Mouse (Mus musculus): ENCODE results near the gene Rin3. TPM values are rescaled to one million over a fixed set of nuclear protein-coding genes. Genes with fewer than 3 reads are reported as not detected.

The Rin3 gene
- polyA plus RNA-seq, 1 experiment from 2014 or later: 2.8 TPM

DNA sequence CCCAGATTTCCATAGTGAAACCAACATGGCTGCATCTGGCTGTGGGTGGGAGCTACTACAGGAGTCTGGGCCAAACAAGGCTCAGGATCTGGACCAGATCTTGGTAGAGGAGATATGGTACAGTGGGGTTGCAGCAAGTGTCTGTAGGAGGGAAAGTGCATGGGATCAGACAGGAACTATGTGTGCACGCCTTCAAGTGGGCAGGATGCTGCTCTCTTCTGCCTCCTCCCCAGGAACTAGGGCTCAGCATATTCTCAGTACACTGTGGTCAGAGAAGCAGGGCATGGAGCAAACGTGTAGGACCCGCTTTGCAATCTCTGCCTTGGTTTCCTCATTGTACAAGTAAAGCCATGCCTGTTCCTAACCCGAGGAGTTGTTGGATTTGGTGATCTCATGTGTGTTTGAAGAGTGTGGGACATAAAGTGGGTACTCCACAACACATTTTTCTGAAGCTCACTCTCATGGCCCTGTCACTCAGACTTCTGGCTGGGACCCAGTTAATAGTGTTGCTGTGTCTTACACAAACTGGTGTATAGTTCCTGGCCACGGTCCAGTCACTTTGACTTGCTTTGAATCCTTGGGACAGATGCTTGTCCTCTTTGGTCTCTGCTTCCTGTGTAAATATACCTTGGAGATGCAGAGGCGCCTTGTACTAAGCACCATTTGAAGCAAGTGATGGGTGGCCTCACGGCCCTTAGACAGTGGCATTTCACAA lies 9.8 kb downstream of the Rin3 start:
- Histone ChIP-seq H3K27ac (no peak overlapping the region), H3K9me3 (no peaks in the 10 kb centered on the region), H3K9ac (no peak overlapping the region), H3K4me1 (no peaks in the 10 kb centered on the region), H3K36me3 (replicated peaks) (no peaks in the 10 kb centered on the region), H3K4me2 (no peak overlapping the region), H3K4me3 (no peak overlapping the region), H3K27me3 (replicated peaks) (no peaks in the 10 kb centered on the region)
- 84% methylated on average over 7 of the region's 7 CpGs for WGBS
- ATAC-seq (replicated peaks): no peak

DNA sequence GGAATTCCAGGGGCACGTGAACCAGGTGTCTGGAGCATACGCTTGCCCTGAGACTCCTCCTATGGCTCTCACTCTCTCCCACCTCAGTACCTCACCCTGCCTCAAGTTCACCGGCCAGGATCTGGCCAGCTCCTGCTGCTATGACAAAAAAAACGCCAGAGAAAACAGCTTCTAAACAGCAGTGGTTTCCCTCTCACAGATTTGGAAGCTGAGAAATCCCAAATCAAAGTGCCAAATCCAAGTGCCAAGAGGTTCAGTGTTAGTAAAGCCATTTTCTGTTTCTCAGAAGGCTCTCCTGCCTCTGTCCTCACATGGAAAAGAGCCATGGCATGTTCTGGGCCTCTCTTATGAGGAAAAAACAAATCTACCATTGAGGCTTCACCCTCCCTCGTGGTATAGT lies 11.8 kb downstream of the Rin3 start:
- Histone ChIP-seq H3K27ac (no peak overlapping the region), H3K4me3 (no peak overlapping the region), H3K36me3 (replicated peaks) (no peaks in the 10 kb centered on the region), H3K9ac (no peak overlapping the region), H3K9me3 (no peaks in the 10 kb centered on the region), H3K4me1 (no peaks in the 10 kb centered on the region), H3K4me2 (no peak overlapping the region), H3K27me3 (replicated peaks) (no peaks in the 10 kb centered on the region)
- WGBS: 79% methylated on average over 5 of the region's 5 CpGs
- ATAC-seq (replicated peaks): no peak

DNA sequence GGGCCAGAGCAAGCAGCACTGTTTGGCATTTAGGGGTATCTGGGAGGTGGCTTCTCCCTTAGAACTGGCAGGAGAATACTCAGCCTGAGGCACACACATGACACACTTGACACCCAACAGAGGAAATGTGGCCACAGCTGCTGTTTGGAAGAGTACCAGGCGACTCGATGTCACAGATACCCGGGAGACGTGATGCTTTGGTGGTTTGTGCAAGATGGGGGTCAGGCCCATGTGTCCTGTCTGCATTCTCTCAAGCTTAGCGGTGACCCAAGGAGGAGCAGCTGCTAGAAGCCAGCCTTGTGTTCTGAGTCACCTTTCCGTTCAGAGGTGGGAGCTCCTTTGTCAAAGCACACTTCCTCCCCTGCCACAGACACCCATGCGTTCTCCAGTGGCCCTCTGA lies 12.4 kb downstream of the Rin3 start:
- Histone ChIP-seq H3K27me3 (replicated peaks) (no peaks in the 10 kb centered on the region), H3K27ac (no peak overlapping the region), H3K36me3 (replicated peaks) (no peaks in the 10 kb centered on the region), H3K4me3 (no peak overlapping the region), H3K4me1 (no peaks in the 10 kb centered on the region), H3K9me3 (no peaks in the 10 kb centered on the region), H3K4me2 (no peak overlapping the region), H3K9ac (no peak overlapping the region)
- ATAC-seq (replicated peaks): no peak
- WGBS: 73% methylated on average over 7 of the region's 7 CpGs

DNA sequence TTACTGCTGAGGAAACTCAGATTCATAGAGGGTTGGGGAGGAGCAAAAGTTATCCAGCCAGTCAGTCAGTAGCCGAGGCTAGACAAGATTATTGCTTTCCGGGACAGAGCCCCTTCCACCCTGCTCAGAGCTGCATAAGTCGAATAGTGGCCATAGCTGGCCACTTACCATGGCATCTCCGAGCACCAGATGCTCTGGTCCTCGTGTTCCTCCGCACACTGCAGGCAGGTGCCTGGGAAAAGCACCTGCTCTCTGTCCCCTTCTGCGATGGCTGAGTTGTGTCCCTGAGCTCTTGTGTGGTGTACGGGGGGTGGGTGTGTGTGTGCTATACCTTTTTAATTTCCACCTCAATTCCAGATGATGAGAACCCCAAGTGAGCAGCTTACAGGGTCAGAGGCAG lies 12.8 kb downstream of the Rin3 start:
- Histone ChIP-seq H3K4me2 (no peak overlapping the region), H3K9ac (no peak overlapping the region), H3K27ac (no peak overlapping the region), H3K9me3 (no peaks in the 10 kb centered on the region), H3K4me1 (no peaks in the 10 kb centered on the region), H3K4me3 (no peak overlapping the region), H3K27me3 (replicated peaks) (no peaks in the 10 kb centered on the region), H3K36me3 (replicated peaks) (no peaks in the 10 kb centered on the region)
- 84% methylated on average over 8 of the region's 8 CpGs for WGBS
- no peak for ATAC-seq (replicated peaks)

DNA sequence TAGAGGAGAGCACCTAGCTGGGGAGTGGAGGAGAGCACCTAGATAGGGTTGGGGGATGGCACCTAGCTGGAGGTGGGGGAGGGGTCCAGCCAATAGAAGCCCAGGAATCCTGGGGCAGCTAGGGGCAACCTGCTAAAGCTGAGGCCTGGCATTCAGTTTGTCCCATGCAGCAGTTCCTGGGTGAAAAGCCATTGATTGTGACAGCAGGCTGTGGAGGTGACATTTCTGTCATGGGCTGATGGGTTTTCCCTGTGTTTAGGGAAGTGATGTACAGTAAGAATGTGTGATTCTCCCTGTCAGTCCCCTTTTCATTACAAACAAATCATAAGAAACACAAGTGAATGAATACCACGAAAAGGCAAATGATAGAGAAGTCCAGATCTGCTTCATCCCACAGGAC lies 13.5 kb downstream of the Rin3 start:
- no peak overlapping the region for H3K9ac ChIP-seq
- 85% methylated on average over 1 of the region's 1 CpGs for WGBS
- H3K36me3 ChIP-seq (replicated peaks): no peaks in the 10 kb centered on the region
- no peak overlapping the region for H3K27ac ChIP-seq
- no peak overlapping the region for H3K4me2 ChIP-seq
- no peaks in the 10 kb centered on the region for H3K27me3 ChIP-seq (replicated peaks)
- no peak overlapping the region for H3K4me3 ChIP-seq
- H3K9me3 ChIP-seq: no peaks in the 10 kb centered on the region
- no peaks in the 10 kb centered on the region for H3K4me1 ChIP-seq
- ATAC-seq (replicated peaks): no peak

DNA sequence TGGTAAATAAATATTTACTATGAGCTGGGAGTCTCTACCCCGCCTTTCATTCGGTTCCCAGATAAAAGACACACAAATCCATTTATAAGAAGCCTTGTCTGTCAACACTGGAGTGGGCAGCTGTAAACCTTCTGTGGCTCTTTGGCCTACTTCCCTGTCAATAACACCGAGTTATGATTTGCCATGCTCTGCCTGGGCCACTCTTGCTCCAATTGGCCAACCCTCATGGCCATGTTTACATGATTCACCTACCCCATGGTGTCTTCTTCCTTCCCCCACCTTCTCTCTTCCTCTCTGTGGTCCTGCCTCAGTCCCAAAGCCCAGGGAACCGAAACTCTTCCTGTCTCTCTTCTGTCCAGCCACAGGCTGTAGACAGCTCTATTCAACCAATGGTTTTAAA lies 14.1 kb downstream of the Rin3 start:
- no peak for ATAC-seq (replicated peaks)
- H3K9ac ChIP-seq: no peak overlapping the region
- H3K9me3 ChIP-seq: no peaks in the 10 kb centered on the region
- H3K4me2 ChIP-seq: no peak overlapping the region
- H3K27me3 ChIP-seq (replicated peaks): no peaks in the 10 kb centered on the region
- no peaks in the 10 kb centered on the region for H3K36me3 ChIP-seq (replicated peaks)
- no peak overlapping the region for H3K27ac ChIP-seq
- 83% methylated on average over 4 of the region's 4 CpGs for WGBS
- H3K4me3 ChIP-seq: no peak overlapping the region
- H3K4me1 ChIP-seq: no peaks in the 10 kb centered on the region

DNA sequence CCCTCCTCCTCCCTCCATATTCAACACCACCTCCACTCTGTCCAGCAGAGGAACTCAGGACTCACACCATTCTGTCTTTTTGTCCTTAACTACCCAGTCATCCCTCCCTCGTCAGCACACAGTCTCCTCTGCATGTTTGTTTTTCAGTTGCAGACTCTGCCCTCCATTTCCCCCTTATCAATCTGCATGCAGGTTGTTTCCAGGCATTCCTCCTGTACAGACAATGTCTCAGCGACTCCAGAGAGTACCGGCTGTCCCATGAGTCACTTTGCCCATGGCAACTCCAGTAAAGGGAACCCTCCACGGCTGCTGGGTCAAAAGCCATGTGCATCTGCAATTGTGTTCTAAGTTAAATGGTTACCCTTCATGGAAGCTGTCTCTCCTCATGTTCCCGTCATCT lies 16.4 kb downstream of the Rin3 start:
- no peak for ATAC-seq (replicated peaks)
- no peak overlapping the region for H3K9ac ChIP-seq
- WGBS: 67% methylated on average over 5 of the region's 5 CpGs
- no peak overlapping the region for H3K4me3 ChIP-seq
- no peaks in the 10 kb centered on the region for H3K4me1 ChIP-seq
- H3K27me3 ChIP-seq (replicated peaks): no peaks in the 10 kb centered on the region
- H3K27ac ChIP-seq: no peak overlapping the region
- no peak overlapping the region for H3K4me2 ChIP-seq
- H3K9me3 ChIP-seq: no peaks in the 10 kb centered on the region
- H3K36me3 ChIP-seq (replicated peaks): no peaks in the 10 kb centered on the region

DNA sequence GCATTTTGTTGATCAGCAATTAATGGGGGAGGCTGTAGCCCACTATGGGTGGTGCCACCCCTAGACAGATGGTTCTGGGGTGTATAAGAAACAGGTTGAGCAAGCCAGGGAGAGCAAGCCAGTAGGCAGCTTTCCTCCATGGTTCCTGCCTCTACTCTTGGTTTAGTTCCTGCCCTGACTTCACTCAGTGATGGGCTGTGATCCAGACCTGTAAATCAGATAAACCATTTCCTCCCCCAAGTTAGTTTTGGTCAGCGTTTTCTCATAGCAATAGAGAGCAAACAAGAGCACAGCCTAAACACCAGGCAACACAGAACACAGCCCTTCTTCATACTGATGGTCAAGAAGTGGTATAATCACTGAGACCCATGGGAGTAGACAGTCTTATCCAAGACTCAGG lies 18.7 kb downstream of the Rin3 start:
- Histone ChIP-seq H3K4me2 (no peak overlapping the region), H3K27me3 (replicated peaks) (no peaks in the 10 kb centered on the region), H3K36me3 (replicated peaks) (no peaks in the 10 kb centered on the region), H3K9ac (no peak overlapping the region), H3K4me3 (no peak overlapping the region), H3K9me3 (no peaks in the 10 kb centered on the region), H3K27ac (no peak overlapping the region), H3K4me1 (no peaks in the 10 kb centered on the region)
- ATAC-seq (replicated peaks): no peak
- 88% methylated on average over 1 of the region's 1 CpGs for WGBS

DNA sequence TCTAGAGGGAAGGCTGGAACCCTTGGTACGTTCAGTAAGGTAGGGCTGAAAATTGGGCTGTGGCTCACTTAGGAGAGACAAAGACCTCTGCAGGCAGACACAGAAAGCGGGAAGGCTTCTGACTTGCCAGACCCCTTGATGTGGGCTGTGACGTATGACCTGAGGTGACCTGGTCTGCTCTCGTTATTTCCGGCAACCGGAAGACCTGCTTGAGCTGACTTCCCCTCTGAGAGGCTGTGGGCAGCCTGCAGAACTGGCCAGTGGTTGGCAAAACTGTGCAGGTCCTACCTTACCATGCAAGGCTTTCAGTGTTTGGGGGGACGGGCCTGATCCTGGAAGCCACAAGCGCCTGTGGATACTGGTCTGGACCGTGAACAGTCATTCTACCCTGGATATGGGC lies 19.5 kb downstream of the Rin3 start:
- no peak overlapping the region for H3K27ac ChIP-seq
- no peak for ATAC-seq (replicated peaks)
- no peak overlapping the region for H3K4me2 ChIP-seq
- no peaks in the 10 kb centered on the region for H3K4me1 ChIP-seq
- no peaks in the 10 kb centered on the region for H3K27me3 ChIP-seq (replicated peaks)
- H3K36me3 ChIP-seq (replicated peaks): no peaks in the 10 kb centered on the region
- H3K4me3 ChIP-seq: no peak overlapping the region
- no peaks in the 10 kb centered on the region for H3K9me3 ChIP-seq
- H3K9ac ChIP-seq: no peak overlapping the region
- WGBS: 83% methylated on average over 9 of the region's 9 CpGs

DNA sequence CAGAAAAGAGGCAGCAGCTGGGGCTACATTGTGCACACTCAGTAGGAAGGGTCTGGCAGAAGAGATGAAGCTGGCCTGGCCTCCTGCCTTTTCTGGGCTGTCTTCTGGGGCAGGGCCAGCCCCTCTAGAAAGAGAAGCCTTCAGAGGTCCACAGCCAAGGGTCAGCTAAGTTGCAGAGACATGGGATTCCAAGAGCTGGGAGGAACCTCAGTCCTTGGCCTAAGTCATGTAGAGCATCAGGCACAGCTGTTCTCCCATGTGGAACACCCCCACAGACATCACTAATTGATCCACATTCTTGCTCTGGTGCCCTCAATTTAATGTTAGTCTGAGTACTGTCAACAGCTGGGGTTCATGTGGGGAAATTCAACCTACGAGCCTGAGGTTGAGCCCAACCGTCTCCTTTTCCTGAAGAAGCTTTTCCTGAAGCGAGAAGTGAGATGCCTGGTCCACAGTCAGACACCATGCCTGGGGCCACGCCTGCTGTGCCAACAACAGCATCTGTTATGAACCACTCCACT lies 20.0 kb downstream of the Rin3 start:
- Histone ChIP-seq H3K4me2 (no peak overlapping the region), H3K27me3 (replicated peaks) (no peaks in the 10 kb centered on the region), H3K27ac (no peak overlapping the region), H3K9me3 (no peaks in the 10 kb centered on the region), H3K4me1 (peaks cover under 1% of the 10 kb centered on the region; the same call in 1 of the 2 replicates), H3K9ac (no peak overlapping the region), H3K4me3 (no peak overlapping the region), H3K36me3 (replicated peaks) (no peaks in the 10 kb centered on the region)
- WGBS: 76% methylated on average over 4 of the region's 4 CpGs
- ATAC-seq (replicated peaks): no peak

DNA sequence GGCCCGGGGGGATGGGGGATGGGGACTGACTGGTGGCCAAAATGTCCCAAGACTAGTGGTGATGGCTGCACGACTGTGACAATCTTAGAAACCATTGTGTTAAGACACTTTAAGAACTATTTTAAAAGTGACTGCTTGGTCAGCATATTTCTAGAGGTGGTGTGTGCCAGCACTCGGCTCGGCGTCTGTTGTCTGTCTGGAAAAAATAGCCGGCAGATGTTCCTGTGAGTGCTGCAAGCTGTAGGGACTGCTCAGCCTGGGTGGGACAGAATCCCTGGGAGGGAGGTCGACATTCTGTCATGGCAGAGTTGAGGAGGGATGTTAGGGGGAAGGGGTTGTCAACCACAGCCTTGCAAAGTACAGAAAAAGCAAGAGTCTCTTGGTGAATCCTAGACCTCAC lies 21.0 kb downstream of the Rin3 start:
- H3K4me2 ChIP-seq: no peak overlapping the region
- H3K27me3 ChIP-seq (replicated peaks): no peaks in the 10 kb centered on the region
- ATAC-seq (replicated peaks): no peak
- no peak overlapping the region for H3K4me3 ChIP-seq
- 53% methylated on average over 7 of the region's 7 CpGs for WGBS
- H3K9me3 ChIP-seq: no peaks in the 10 kb centered on the region
- no peaks in the 10 kb centered on the region for H3K36me3 ChIP-seq (replicated peaks)
- H3K4me1 ChIP-seq: peaks cover 11% of the 10 kb centered on the region
- no peak overlapping the region for H3K9ac ChIP-seq
- H3K27ac ChIP-seq: no peak overlapping the region

DNA sequence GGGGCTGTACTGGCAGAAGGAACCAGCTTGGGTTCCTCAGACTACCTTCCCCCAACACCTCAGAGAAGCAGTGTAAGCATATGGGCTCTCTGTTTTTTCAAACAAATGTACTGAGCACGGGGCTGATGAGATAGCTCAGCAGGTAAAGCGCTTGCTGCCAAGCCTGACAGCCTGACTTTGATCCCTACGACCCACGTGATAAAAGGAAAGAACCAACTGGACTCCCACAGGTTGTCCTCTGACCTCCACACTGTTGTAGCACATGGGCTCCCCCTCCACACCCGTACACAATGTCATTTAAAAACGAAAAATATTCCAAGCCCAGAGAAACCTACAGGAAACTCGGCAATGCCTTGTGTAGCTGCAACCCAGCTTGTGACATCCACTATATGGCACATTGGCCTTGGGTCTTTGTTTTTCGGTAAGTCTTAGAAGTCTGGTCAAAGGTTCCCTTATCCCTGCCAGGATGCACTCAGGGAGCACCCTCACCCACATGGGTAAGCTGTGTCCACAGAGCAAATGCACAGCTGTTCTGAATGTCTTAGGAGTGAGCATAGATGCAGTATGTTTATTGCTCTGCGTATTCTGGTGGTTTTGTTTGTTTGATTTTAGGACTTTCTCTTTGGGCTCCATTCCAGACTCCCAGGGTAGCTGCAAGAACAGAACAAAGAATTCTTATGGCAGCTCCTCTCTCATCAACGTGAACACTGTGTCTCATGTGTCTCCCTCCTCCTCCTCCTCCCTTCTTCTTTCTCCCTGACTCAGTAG lies 22.4 kb downstream of the Rin3 start:
- Histone ChIP-seq H3K9ac (no peak overlapping the region), H3K36me3 (replicated peaks) (no peaks in the 10 kb centered on the region), H3K4me2 (no peak overlapping the region), H3K9me3 (no peaks in the 10 kb centered on the region), H3K27me3 (replicated peaks) (no peaks in the 10 kb centered on the region), H3K27ac (no peak overlapping the region), H3K4me3 (no peak overlapping the region), H3K4me1 (peaks cover 13% of the 10 kb centered on the region)
- 61% methylated on average over 10 of the region's 10 CpGs for WGBS
- 0 out of 2 replicates have a peak, but pooled peaks have one; percentile 16 for ATAC-seq (replicated peaks)
